Mouse (Mus musculus): ENCODE measurements around the gene Prpsap1.
"Not testable (repeated sequence)": the region's sequence is repeated elsewhere in the genome, so short reads cannot be mapped to it uniquely, and the experiment has no call there.

The Prpsap1 gene

DNA sequence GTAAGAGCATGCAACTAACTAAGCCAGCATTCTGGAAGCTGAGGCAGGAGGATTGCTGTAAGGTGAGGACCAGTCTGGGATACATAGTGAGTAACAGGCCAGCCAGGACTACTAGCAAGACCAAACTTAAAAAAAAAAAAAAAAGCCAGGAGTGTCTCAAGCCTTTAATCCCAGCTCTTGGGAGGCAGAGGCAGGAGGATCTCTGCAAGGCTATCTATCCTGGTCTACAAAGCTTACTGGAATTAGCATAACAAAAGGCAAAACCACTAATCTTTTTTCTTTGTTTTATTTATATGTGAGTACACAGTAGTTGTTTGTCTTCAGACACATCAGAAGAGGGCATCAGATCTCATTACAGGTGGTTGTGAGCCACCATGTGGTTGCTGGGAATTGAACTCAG is 5.8 kb downstream of the Prpsap1 start:
- DNase-seq (ENCODE audit: inconsistent ontology term): no peak

DNA sequence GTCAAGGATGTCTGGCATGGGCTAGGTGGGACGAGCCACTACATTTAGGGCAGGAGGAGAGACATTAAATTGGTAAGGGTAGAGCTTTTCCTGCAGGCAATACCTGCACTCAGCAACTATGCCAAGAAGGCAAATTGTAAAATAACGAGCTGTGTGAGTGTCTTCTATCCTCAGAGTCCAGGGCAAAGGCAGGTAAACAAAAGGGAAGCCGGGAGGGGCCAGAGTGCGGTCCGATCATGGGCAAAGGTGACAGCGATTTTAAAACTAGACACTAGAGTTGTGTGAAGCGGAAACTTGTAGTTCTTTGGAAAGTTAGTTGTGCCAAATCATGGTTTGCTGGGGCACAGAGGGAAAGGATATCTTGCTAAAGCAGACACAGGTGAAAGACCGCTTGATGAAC is 9.7 kb downstream of the Prpsap1 start:
- DNase-seq (ENCODE audit: inconsistent ontology term): no peak

DNA sequence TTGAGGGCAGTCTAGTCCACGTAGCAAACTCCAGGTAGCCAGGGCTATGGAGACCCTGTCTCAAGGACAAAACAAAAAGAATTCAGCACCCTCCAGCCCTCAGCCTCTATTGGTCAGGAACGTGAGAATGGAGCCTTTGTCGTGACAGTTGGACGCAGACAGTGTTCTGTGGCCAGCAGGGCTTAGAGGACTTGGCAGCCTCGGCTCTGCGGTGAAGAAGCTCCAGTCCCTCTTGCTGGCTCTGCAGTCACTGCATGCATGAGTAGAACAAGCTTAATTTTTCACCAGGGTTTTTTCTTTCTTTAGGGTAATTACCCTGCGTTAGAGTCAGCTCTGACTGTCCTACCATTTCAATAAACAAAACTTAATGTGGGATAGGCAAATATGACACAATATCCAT is 12.2 kb downstream of the Prpsap1 start:
- peak; percentile 83 for DNase-seq (ENCODE audit: inconsistent ontology term)

DNA sequence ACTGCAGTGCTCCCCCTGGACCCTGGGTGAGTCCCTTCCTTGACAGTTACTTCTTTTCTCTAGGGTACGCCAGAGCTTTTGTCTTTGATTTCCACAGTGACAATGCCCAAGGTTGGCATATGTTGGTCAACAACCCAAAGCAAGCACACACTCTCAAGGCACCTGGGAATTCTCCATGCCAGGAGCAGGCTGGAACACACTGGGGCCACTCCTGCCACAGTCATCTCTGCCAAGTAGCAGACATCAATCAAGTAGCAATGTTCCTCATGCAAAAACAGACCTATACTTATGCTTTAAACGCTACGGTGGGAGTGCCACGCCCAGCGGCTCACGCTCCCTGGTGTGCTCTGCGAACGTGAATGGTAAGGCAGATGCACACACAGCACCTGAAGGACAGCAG is 13.0 kb downstream of the Prpsap1 start:
- no peak for DNase-seq (ENCODE audit: inconsistent ontology term)

- DNase-seq (ENCODE audit: inconsistent ontology term): no peak
These were observed 14.2 kb downstream of the Prpsap1 start for GRCm38 (mm10) chr11:116479832-116480231.

GRCm38 (mm10) chr11:116478978-116479377 is 15.0 kb downstream of the Prpsap1 start:
- no peak for DNase-seq (ENCODE audit: inconsistent ontology term)

- DNase-seq (ENCODE audit: inconsistent ontology term): peak; percentile 91
These were observed 16.7 kb downstream of the Prpsap1 start for GRCm38 (mm10) chr11:116477160-116477759.

GRCm38 (mm10) chr11:116476696-116477095 is 17.3 kb downstream of the Prpsap1 start:
- peak; percentile 58 for DNase-seq (ENCODE audit: inconsistent ontology term)

- peak; percentile 88 for DNase-seq (ENCODE audit: inconsistent ontology term)
These were observed 18.0 kb downstream of the Prpsap1 start for GRCm38 (mm10) chr11:116476041-116476440.

DNA sequence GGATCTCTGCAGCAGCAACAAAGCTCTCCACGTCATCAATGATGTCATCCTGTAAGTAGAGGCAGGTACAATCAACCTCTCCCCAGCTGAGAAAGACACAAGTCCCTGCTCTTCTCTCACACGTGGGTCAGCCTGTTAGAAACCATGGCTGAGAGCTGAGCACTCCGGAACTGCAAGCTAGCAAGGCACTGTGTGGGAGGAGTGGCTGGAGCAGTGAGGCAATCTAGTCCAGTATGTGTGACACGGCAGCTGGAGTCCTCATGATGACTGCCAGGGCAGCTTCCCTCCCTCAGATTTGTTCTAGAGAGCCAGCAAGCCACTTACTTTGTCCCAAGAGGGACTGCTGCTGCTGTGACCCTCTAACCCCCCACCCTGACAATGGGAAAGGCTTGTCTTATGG is 21.7 kb downstream of the Prpsap1 start:
- no peak for DNase-seq (ENCODE audit: inconsistent ontology term)

DNA sequence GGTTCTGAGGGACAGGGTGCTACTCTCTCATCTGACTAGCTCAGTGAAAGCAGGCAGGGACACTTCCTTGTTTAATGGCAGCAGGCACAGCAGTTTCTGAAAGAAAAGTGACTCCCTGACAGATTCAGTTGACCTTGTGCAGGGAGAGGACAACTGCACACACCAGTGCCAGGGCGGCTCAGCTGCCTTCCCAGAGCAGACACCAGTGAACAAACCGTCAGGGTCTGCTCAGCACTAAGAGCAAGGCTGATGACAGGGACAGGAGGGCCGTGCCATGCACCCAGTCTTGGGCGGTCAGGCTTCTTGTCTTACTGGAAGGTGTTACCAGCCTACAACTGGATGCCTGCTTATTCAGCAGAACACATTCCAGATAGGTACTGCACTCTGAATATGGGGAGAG is 23.1 kb downstream of the Prpsap1 start:
- DNase-seq (ENCODE audit: inconsistent ontology term): no peak

DNA sequence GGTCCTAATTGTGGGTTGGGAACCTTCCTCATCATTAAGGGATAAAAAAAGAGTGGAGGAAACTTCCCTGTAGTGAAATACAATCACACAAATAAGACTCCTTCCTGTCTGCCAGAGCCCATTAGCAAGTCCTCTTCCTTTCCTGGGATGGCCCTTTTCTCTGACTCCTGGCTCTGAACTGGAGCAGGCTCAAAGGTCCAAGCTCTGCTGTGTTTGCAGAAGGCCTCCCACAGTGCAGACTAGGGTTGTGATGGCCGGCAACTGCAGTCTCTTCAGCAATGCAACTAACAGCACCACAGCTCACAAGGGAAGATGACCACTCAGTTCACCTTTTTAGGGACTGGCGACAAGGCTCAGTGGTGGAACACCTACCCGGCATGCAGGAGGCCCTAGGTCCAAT is 23.8 kb downstream of the Prpsap1 start:
- DNase-seq (ENCODE audit: inconsistent ontology term): peak; percentile 78

- DNase-seq (ENCODE audit: inconsistent ontology term): not testable (repeated sequence)
These were observed 25.7 kb downstream of the Prpsap1 start for GRCm38 (mm10) chr11:116468338-116468737.

- DNase-seq (ENCODE audit: inconsistent ontology term): no peak
These were observed 27.9 kb downstream of the Prpsap1 start, which contains the start of gene Qrich2 for GRCm38 (mm10) chr11:116466141-116466540. Qrich2 (minus strand) TSS chr11:116466241.

- peak; percentile 82 for DNase-seq (ENCODE audit: inconsistent ontology term)
These were observed 30.2 kb downstream of the Prpsap1 start for GRCm38 (mm10) chr11:116463833-116464232.

GRCm38 (mm10) chr11:116463338-116463737 is 30.7 kb downstream of the Prpsap1 start:
- DNase-seq (ENCODE audit: inconsistent ontology term): no peak

- DNase-seq (ENCODE audit: inconsistent ontology term): no peak
These were observed 34.2 kb downstream of the Prpsap1 start for GRCm38 (mm10) chr11:116459786-116460185.

- DNase-seq (ENCODE audit: inconsistent ontology term): no peak
These were observed 37.8 kb downstream of the Prpsap1 start for GRCm38 (mm10) chr11:116456234-116456633.

- no peak for DNase-seq (ENCODE audit: inconsistent ontology term)
These were observed 40.1 kb downstream of the Prpsap1 start for GRCm38 (mm10) chr11:116453889-116454288.

GRCm38 (mm10) chr11:116449341-116449740 is 44.7 kb downstream of the Prpsap1 start:
- DNase-seq (ENCODE audit: inconsistent ontology term): no peak

- DNase-seq (ENCODE audit: inconsistent ontology term): no peak
These were observed 46.2 kb downstream of the Prpsap1 start for GRCm38 (mm10) chr11:116447822-116448221.

GRCm38 (mm10) chr11:116446308-116446887 is 47.6 kb downstream of the Prpsap1 start:
- DNase-seq (ENCODE audit: inconsistent ontology term): no peak

GRCm38 (mm10) chr11:116445596-116446307 is 48.2 kb downstream of the Prpsap1 start:
- DNase-seq (ENCODE audit: inconsistent ontology term): peak; percentile 96

Measured in Muller cell, postnatal 12 days (primary cell).